Mouse (Mus musculus) cerebellum, adult 2 months (tissue): ENCODE results near the gene 9930022D16Rik. TPM values are rescaled to one million over a fixed set of nuclear protein-coding genes. Genes with fewer than 3 reads are reported as not detected.

Experiments used
- DNase-seq, 2 experiments: peaks; one replicate each; pipeline ENCODE4 v3.0.0; 2021
- H3K27ac ChIP-seq: fragments of 200-500 bp; 2 replicates; pipeline ENCODE4 v1.5.1; 2012; ENCODE audit warnings: low read length, control low read depth, inconsistent platforms; ENCODE audit not compliant: insufficient read depth
- H3K27me3 ChIP-seq: fragments of 200-500 bp; 2 replicates; pipeline ENCODE4 v1.6.1; 2012; ENCODE audit warnings: inconsistent platforms, mild to moderate bottlenecking, low read length, moderate library complexity; ENCODE audit not compliant: control insufficient read depth, insufficient read depth
- H3K4me1 ChIP-seq: fragments of 200-500 bp; 2 replicates; pipeline ENCODE4 v1.6.1; 2011; ENCODE audit warnings: low read length; ENCODE audit not compliant: control insufficient read depth, insufficient read depth
- H3K4me3 ChIP-seq: fragments of 200-500 bp; replicated peaks from 2 replicates; pipeline ENCODE3; 2011; ENCODE audit warnings: mild to moderate bottlenecking, low read depth, low read length, control low read depth; ENCODE audit not compliant: insufficient read depth
- CTCF ChIP-seq: fragments of 200-500 bp; IDR thresholded peaks from 2 replicates; pipeline ENCODE4 v1.5.1; 2011; ENCODE audit warnings: low read depth, mild to moderate bottlenecking, control low read depth, low read length, moderate library complexity, borderline replicate concordance; ENCODE audit not compliant: insufficient read depth
- POLR2A ChIP-seq: fragments of 200-500 bp; IDR thresholded peaks from 2 replicates; pipeline ENCODE4 v1.6.1; 2011; ENCODE audit warnings: low read length, control low read depth, borderline replicate concordance; ENCODE audit not compliant: insufficient read depth
- WGBS: fragments of 180-500 bp; shearing (Covaris S2); methylation state at CpG from one replicate; pipeline ENCODE4 v1.1.7; 2018; 5-methylcytosine and 5-hydroxymethylcytosine counted together
- polyA plus RNA-seq: library from polyadenylated mRNA; depleted of rRNA; stranded (reverse); fragments of >200 nt; gene quantifications from 2 replicates; pipeline ENCODE4 v1.2.3, GENCODE M21; 2012

9930022D16Rik gene
- polyA plus RNA-seq, 1 experiment, result not detected

DNA sequence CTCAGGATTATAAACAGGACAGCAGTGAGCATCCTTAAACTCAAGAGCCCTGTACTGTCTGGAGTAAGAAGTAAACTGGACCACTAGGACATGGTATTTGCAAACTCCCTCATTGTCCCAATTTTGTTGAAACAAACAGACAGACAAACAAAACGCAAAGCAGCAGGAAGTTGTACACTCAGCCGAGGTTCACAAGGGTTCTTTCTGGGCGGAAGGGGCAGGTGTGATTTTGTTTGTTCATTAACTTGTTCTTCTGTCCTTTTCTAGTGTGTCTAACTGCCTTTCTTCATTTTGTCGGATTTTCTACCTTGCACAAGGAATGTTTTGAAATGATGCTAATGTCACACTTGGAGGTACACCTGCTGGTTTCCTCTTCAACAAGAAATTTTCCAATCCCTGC is 5.7 kb downstream of the 9930022D16Rik start:
- TF ChIP-seq POLR2A, result no peak
- no peak for TF ChIP-seq CTCF
- 62% methylated on average over 4 of the region's 4 CpGs for WGBS

DNA sequence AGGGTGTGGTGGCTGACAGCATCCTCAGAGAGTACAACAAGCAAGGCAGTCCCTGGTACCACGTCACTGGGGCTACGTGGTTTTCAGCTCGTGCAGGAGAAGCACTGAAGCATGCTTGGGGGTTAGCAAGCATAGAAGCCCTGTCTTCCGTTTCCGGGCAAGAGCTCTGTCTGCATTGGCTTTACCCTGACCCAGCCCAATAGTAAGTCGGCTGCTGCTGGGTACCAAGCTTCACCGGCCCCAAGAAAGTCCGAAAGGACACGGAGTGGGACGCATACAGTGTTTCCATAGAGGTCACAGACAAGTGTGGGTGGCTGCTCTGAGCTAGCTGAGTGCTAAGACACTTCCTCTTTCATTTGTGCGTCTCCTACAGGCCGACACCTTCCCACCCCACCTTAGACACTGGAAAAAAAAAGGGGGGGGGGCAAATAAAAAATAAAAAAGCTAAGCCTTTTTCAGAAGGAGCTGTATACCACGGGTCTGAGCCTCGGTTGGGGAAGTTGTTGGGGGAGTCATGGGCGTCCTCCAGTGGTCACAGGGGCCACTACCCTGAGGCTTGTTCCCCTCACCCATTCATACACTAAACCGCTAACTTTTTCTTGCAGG is 6.3 kb downstream of the 9930022D16Rik start:
- H3K4me3 ChIP-seq, result no peak overlapping the region
- no peaks in the 10 kb centered on the region for H3K4me1 ChIP-seq
- no peak overlapping the region for H3K27ac ChIP-seq
- DNase-seq, result no peak
- WGBS, result 55% methylated on average over 16 of the region's 16 CpGs
- no peaks in the 10 kb centered on the region for H3K27me3 ChIP-seq
- TF ChIP-seq CTCF (no peak), POLR2A (no peak)

More for the DNA sequence above, 5.7 kb downstream of the 9930022D16Rik start:
- H3K27me3 ChIP-seq, result no peaks in the 10 kb centered on the region
- DNase-seq, result no peak
- no peaks in the 10 kb centered on the region for H3K4me1 ChIP-seq
- no peak overlapping the region for H3K4me3 ChIP-seq
- no peak overlapping the region for H3K27ac ChIP-seq

DNA sequence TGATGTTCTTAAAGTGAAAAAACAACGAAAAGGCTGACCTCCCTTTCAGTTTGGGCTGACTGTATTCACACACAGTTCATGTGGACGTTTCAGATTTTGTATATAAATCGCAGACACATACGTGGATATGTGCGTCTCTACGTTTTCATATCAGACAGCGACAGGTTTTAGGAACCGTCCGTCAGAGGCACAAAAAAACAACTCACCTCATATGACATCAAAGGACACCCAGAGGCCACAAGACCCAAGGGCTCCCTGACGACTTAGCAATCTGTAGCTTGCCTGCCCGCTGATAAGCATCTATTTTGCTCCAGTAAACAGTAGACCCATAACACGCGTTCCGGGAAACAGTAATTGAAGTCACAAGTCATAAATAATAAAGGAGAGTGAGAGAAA is 6.8 kb downstream of the 9930022D16Rik start:
- no peak for DNase-seq
- TF ChIP-seq CTCF (no peak), POLR2A (no peak)
- Histone ChIP-seq H3K4me3 (no peak overlapping the region), H3K27ac (no peak overlapping the region), H3K4me1 (no peaks in the 10 kb centered on the region), H3K27me3 (no peaks in the 10 kb centered on the region)
- WGBS, result 92% methylated on average over 14 of the region's 14 CpGs

DNA sequence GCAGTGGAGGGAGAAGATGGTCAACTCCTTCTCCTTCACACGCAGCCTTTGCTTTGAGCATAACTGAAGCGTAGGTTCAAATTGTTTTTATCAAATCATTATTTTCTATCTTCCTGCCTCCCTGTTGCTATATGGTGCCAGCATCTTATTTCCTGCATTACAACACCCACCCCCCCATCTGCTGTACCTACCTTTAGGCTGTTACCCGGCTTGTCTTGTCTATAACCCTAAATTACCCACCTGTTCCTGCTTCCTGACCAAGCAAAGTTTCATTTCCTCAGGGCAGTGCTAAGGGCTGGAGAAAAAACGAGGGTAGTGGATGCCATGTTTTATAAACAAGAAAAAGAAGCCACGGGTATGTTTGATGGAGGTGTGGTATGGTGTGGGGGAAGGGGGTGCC is 7.5 kb downstream of the 9930022D16Rik start:
- Histone ChIP-seq H3K4me1 (no peaks in the 10 kb centered on the region), H3K4me3 (no peak overlapping the region), H3K27me3 (no peaks in the 10 kb centered on the region), H3K27ac (no peak overlapping the region)
- no peak for DNase-seq
- TF ChIP-seq CTCF (no peak), POLR2A (no peak)
- 80% methylated on average over 5 of the region's 5 CpGs for WGBS

GRCm38 (mm10) chr11:109422263-109422662 is 8.5 kb downstream of the 9930022D16Rik start:
- no peak for TF ChIP-seq CTCF
- TF ChIP-seq POLR2A, result no peak
- 98% methylated on average over 4 of the region's 4 CpGs for WGBS
- H3K4me1 ChIP-seq, result no peaks in the 10 kb centered on the region; the same call in 1 of the 2 replicates
- no peak overlapping the region for H3K27ac ChIP-seq
- no peaks in the 10 kb centered on the region for H3K27me3 ChIP-seq
- H3K4me3 ChIP-seq, result no peak overlapping the region
- no peak for DNase-seq

- Histone ChIP-seq H3K4me1 (no peaks in the 10 kb centered on the region; the same call in 1 of the 2 replicates), H3K27me3 (no peaks in the 10 kb centered on the region), H3K27ac (no peak overlapping the region), H3K4me3 (no peak overlapping the region)
- no peak for DNase-seq
- 43% methylated on average over 1 of the region's 1 CpGs for WGBS
- TF ChIP-seq POLR2A (no peak), CTCF (no peak)
These were observed 9.6 kb downstream of the 9930022D16Rik start for GRCm38 (mm10) chr11:109423294-109423693.

GRCm38 (mm10) chr11:109425392-109426271 is 11.9 kb downstream of the 9930022D16Rik start, which contains the start of gene Amz2:
Amz2 (plus strand) TSS chr11:109425946.
- TF ChIP-seq POLR2A (peak; percentile 96), CTCF (peak; percentile 81)
- Histone ChIP-seq H3K27me3 (no peaks in the 10 kb centered on the region), H3K27ac (0 out of 2 replicates have a peak within 1 kb of the TSS, but pooled peaks have one; percentile 31), H3K4me1 (no peaks in the 10 kb centered on the region; the same call in 1 of the 2 replicates), H3K4me3 (peak within 1 kb of the TSS; percentile 75)
- under 1% methylated on average over 65 of the region's 65 CpGs for WGBS
- peak; percentile 99 for DNase-seq
